Mouse (Mus musculus) E14TG2a.4 (cell line): ENCODE results near the gene Slc25a53.

Source experiments
- H3K27me3 ChIP-seq: 2 replicates; pipeline ENCODE4 v1.6.1; 2014; ENCODE audit warnings: low read length, control low read depth; ENCODE audit not compliant: insufficient read depth
- H3K36me3 ChIP-seq: 2 replicates; pipeline ENCODE4 v1.6.1; 2014; ENCODE audit warnings: low read length, control low read depth; ENCODE audit not compliant: insufficient read depth
- H3K4me1 ChIP-seq: replicated peaks from 2 replicates; pipeline ENCODE4 v1.6.1; 2014; ENCODE audit warnings: low read depth, low read length, control low read depth
- H3K4me3 ChIP-seq: replicated peaks from 2 replicates; pipeline ENCODE4 v1.5.1; 2014; ENCODE audit warnings: mild to moderate bottlenecking, low read length
- H3K9me3 ChIP-seq: 2 replicates; pipeline ENCODE4 v1.6.1; 2014; ENCODE audit warnings: low read length, control low read depth
- CTCF ChIP-seq: conservative IDR thresholded peaks from 2 replicates; pipeline ENCODE4 v1.5.1; 2014; ENCODE audit warnings: low read length
- NANOG ChIP-seq: IDR thresholded peaks from 2 replicates; pipeline ENCODE4 v1.6.1; 2014; ENCODE audit warnings: borderline replicate concordance, low read length, mixed read lengths
- POU5F1 ChIP-seq: IDR thresholded peaks from 2 replicates; pipeline ENCODE4 v1.6.1; 2014; ENCODE audit warnings: low read length, borderline replicate concordance

Slc25a53 gene

DNA sequence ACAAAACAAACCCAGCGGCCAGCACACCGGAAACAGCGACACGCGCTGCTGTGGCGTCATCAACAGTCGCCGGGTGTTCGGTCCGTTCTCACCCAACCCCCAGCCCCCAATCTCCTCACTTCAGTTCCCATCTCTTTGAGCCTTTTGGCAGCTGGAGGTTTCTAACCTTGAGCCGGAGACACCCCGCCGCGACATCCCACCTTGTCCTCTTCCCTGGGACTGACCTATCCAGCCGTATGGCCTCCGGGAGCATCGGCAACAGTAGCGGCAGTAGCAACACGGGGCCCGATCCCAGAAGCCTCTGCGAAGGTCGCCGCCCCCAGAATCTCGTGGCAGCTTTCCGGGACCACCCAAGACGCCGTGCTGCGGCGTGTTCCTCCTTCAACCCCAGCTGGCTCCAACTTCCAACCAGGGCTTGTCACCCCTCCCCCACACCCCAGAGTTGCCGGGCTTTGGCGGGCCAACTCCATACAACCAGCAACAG is at the start of gene Slc25a53:
Gene Slc25a53, minus strand, starts transcription at position 303 of the 484 bp plus-strand sequence.
- peak within 1 kb of the TSS; percentile 76 for H3K4me3 ChIP-seq
- no peak for TF ChIP-seq NANOG
- no peak for TF ChIP-seq CTCF
- TF ChIP-seq POU5F1, result no peak
- 0 out of 2 replicates have a peak, but pooled peaks cover 3% of the 10 kb centered on the region for H3K36me3 ChIP-seq
- no peaks in the 10 kb centered on the region for H3K27me3 ChIP-seq
- peaks cover 41% of the 10 kb centered on the region for H3K4me1 ChIP-seq
- H3K9me3 ChIP-seq, result no peaks in the 10 kb centered on the region

DNA sequence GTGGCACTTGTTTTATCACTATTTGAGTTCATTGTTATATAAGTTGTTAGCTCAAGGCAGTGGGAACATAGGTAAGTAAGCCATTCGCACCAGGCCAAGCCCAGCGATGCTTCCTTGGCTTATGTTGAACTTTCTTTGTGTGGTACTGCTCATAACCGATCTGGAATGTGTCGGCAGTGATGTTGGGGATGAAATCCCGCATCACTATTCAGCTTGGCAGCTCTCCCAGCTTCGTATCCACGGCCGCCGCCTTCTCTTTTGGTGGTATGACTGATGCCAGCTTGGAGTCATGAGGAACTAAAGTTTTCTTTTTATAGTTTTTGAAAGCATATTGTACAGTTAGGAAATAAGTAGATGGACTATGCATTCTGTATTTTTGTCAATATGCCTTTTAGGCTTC is 25.1 kb upstream of the Slc25a53 start:
- H3K9me3 ChIP-seq, result no peaks in the 10 kb centered on the region
- no peak overlapping the region for H3K4me3 ChIP-seq
- no peaks in the 10 kb centered on the region for H3K27me3 ChIP-seq
- TF ChIP-seq NANOG, result no peak
- no peaks in the 10 kb centered on the region for H3K36me3 ChIP-seq
- no peaks in the 10 kb centered on the region for H3K4me1 ChIP-seq

DNA sequence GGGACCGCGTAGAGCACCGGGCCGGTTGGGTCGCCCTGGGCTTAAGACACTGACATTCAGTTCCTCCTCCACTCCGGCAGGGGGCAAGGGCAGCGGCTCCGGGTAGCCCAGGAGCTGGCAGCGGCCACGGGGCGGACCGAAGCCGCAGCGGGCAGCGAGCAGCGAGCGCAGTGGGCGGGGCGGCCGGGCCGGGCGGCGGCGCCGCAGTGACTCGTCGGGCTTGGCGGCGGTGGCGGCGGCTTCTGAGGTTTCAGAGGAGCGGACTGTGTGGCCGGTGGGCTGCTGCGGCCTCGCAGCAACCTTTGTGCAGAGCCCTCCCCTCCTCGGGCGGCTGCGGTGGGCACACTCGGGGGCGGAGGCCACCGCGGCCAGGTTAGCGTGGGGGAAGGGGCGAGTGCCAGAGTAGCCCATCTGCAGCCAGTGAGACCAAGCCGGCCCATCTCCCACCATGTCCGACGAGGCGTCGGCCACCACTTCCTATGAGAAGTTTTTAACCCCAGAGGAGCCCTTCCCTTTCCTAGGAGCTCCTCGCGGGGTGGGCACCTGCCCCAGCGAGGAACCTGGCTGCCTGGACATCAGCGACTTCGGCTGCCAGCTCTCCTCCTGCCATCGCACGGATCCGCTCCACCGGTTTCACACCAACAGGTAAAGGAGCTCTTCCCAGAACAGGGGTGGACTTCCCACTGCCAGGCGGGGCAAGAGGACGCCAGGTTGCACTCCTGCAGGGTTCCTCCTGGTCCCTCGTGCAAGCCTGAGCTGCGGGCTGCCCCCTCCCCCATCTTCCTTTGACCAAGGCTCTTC is 11.5 kb upstream of the Slc25a53 start, which contains the start of gene Fam199x:
Gene Fam199x, plus strand, starts transcription at position 170 of the 801 bp plus-strand sequence.
- Histone ChIP-seq H3K4me3 (peak within 1 kb of the TSS; percentile 84), H3K27me3 (peaks cover 10% of the 10 kb centered on the region), H3K4me1 (peaks cover 5% of the 10 kb centered on the region; the same call in 1 of the 2 replicates), H3K36me3 (no peaks in the 10 kb centered on the region), H3K9me3 (no peaks in the 10 kb centered on the region)
- TF ChIP-seq POU5F1 (no peak), NANOG (no peak), CTCF (no peak)

DNA sequence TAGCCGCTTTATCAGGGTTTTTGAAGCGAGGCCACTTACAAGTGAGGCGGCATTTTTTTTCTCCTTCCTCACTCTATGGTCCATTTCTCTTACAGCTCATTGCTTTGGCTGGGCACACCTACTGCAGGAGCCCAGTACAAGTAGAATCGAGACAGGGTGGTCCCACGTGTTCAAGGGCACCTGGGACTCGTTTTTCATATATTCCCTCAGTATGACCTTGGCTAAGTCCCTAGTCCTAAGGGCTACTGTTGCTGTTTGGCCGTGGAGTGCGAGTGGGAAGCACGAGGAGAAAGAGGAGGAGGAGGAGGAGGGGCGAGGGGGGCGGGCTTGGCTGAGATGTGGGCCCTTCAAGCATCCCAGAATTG is 10.9 kb upstream of the Slc25a53 start:
- peaks cover 10% of the 10 kb centered on the region for H3K27me3 ChIP-seq
- peak overlapping the region; percentile 84 for H3K4me3 ChIP-seq
- peaks cover 5% of the 10 kb centered on the region; the same call in 1 of the 2 replicates for H3K4me1 ChIP-seq
- no peaks in the 10 kb centered on the region for H3K9me3 ChIP-seq
- TF ChIP-seq CTCF, result no peak
- no peak for TF ChIP-seq NANOG
- no peak for TF ChIP-seq POU5F1
- H3K36me3 ChIP-seq, result no peaks in the 10 kb centered on the region

DNA sequence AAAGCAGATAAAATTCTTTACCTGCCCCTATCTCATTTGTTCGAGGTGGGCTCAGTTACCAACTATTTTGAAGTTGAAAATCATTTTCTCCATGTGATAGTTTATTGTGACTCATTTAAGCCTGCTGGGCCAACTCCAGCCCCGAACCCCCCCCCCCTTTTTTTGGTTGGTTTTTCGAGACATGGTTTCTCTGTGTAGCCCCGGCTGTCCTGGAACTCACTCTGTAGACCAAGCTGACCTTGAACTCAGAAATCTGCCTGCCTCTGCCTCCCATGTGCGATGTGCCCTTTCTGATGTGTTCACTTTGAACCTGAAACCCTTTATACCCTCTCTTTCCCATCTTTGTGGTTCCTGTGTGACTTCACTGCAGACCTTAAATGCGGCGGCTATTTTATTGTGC is 400 bp upstream of the Slc25a53 start:
- 0 out of 2 replicates have a peak, but pooled peaks cover 3% of the 10 kb centered on the region for H3K36me3 ChIP-seq
- no peaks in the 10 kb centered on the region for H3K27me3 ChIP-seq
- no peak for TF ChIP-seq CTCF
- no peak for TF ChIP-seq POU5F1
- TF ChIP-seq NANOG, result no peak
- peak overlapping the region; percentile 76 for H3K4me3 ChIP-seq
- H3K4me1 ChIP-seq, result peaks cover 39% of the 10 kb centered on the region
- H3K9me3 ChIP-seq, result no peaks in the 10 kb centered on the region

DNA sequence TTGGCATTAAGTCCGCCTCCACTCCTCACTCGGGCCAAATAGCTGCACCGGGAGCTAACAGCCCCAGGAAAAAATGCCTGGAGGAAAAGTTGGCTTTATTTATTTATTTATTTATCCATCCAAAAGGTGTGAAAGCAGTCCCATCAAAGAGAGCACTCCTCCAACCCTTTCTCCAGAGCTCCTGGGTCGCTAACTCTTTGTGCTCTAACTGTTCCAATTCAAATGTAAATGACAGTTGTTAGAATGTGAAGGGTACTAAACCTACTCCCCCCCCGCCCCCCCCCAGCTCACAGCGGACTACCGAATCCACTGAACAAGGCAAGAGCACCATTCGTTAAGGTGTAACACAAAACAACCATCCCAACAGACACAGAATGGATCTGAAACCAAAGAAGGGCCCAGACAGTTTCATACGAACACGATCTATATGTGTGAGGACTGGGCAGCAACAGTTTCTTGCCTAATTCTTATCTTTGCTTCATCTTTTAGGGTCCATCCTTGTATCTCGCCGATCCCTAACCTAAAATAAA is 567 bp downstream of the Slc25a53 start:
- H3K27me3 ChIP-seq, result no peaks in the 10 kb centered on the region
- TF ChIP-seq POU5F1 (no peak), NANOG (peak; percentile 72; the same call in 1 of the 2 replicates), CTCF (no peak)
- peak overlapping the region; percentile 76 for H3K4me3 ChIP-seq

DNA sequence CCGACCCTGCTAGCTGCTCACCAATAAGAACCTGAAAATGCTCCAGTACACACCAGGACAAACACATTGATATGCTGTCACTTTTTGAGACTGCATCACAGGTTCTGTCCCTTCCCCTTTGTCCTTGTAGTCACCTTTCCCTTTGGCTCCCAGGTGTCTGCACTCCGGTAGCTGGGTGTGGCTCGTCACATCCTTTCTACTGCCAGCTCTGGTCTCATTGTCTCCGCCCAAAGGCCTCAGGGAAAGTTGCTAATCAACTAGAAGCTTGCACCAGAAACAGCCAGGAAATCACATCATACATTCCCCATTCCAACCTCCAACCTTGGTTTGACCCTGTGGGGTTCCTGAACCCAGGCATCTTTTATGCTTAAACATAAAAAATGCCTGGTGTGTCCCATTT is 3.8 kb downstream of the Slc25a53 start:
- H3K27me3 ChIP-seq, result no peaks in the 10 kb centered on the region
- peaks cover 11% of the 10 kb centered on the region; the same call in 1 of the 2 replicates for H3K36me3 ChIP-seq
- TF ChIP-seq CTCF (no peak), POU5F1 (no peak), NANOG (no peak)
- no peaks in the 10 kb centered on the region for H3K9me3 ChIP-seq
- H3K4me1 ChIP-seq, result peaks cover 73% of the 10 kb centered on the region
- no peak overlapping the region for H3K4me3 ChIP-seq

More for the DNA sequence above, 567 bp downstream of the Slc25a53 start:
- no peaks in the 10 kb centered on the region for H3K9me3 ChIP-seq
- H3K36me3 ChIP-seq, result 0 out of 2 replicates have a peak, but pooled peaks cover 3% of the 10 kb centered on the region
- peaks cover 46% of the 10 kb centered on the region for H3K4me1 ChIP-seq

DNA sequence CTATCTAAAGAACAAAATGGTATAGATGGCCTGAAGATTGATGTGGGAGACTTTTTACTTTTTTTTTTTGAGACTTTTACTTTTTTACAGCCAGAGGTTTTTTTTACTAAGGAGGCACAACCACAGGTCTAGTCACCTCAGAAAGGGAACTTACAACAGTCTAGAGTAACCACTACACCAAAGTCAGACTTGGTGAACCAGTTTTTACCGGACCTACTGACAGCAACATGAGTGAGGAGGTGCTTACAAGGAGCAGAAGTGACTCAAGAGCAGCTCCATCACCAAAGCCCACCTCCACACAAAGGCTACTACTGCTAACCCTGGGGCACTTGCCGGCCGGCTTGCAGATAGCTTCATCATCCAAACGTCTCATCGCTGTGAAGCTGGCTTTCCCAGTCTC is 6.4 kb downstream of the Slc25a53 start:
- H3K27me3 ChIP-seq, result no peaks in the 10 kb centered on the region
- H3K36me3 ChIP-seq, result peaks cover 37% of the 10 kb centered on the region
- no peak overlapping the region for H3K4me3 ChIP-seq
- peaks cover 73% of the 10 kb centered on the region for H3K4me1 ChIP-seq
- no peaks in the 10 kb centered on the region for H3K9me3 ChIP-seq
- no peak for TF ChIP-seq NANOG
- no peak for TF ChIP-seq POU5F1
- no peak for TF ChIP-seq CTCF

DNA sequence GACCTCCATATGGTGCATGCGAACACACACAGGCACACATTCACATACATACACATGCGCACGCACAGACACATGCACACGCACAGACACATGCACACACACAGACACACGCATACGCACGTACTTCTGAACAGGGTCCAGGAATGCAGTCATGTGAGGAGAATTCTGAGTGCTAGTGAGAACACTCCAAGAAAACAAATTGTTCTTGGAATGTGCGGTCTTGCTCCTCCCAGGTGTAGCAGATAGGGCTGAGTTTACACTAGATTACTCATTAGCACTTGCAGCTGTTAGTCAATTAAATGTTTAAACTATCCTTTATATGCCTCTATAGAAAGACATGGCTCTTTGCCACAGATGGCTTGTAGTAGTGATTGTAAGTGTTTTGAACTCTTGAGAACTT is 7.2 kb downstream of the Slc25a53 start:
- H3K27me3 ChIP-seq, result no peaks in the 10 kb centered on the region
- H3K4me1 ChIP-seq, result peaks cover 64% of the 10 kb centered on the region
- peaks cover 38% of the 10 kb centered on the region for H3K36me3 ChIP-seq
- H3K9me3 ChIP-seq, result no peaks in the 10 kb centered on the region
- TF ChIP-seq NANOG (no peak), POU5F1 (no peak), CTCF (no peak)
- no peak overlapping the region for H3K4me3 ChIP-seq
